Mouse (Mus musculus): ENCODE data around the gene Setd1a. TPM values are rescaled to one million over a fixed set of nuclear protein-coding genes. Genes with fewer than 3 reads are reported as not detected.

Setd1a gene
- polyA plus RNA-seq, 1 experiment, result 20.9 TPM

DNA sequence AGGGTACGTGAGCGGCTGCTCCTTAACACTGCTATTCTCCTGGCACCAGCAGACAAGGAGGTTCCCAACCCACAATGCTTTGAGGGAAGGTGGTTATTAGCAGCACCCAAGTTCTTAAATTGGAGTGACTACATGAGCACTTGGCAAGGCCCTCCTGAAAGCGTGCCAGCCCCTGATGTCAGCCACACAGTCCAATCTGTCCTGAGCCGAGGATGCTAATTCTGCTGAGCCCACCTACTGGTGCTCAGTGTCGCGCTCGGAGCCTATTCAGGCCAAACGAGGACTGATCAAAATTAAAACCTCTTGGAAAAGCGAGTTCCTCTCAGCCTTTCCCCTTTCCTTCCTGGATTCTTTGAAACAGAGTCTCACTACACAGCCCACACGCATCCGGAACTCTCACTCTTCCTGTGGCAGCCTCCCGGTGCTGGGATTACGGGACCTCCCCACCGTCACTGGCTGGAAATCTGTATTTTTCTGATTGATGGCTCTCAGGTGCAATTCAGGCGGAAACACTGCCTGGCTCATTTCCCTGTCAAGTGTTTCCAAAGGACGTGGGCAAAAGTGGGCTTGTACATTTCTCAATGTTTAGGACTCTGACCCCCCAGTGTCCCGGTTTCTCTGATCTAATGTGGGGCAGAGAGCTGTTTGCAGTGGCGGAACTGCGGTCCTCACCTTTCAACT lies 37.9 kb downstream of the Setd1a start:
- Histone ChIP-seq H3K36me3 (ENCODE audit: control insufficient read depth, insufficient read depth) (no peaks in the 10 kb centered on the region), H3K79me2 (ENCODE audit: control insufficient read depth, insufficient read depth) (no peaks in the 10 kb centered on the region), H3K27me3 (ENCODE audit: control insufficient read depth, insufficient read depth, insufficient read length) (peaks cover 4% of the 10 kb centered on the region), H3K79me3 (ENCODE audit: low read depth) (no peaks in the 10 kb centered on the region), H3K4me3 (ENCODE audit: insufficient read depth, poor library complexity, severe bottlenecking) (no peak overlapping the region), H3ac (ENCODE audit: control insufficient read depth, insufficient read length, low read depth) (no peak overlapping the region)
- no peak for TF ChIP-seq MAX (IDR thresholded peaks at IDR 0.05)
- TF ChIP-seq USF1 (IDR thresholded peaks at IDR 0.05; ENCODE audit: low read depth), result no peak
- TF ChIP-seq MYOG (IDR thresholded peaks at IDR 0.05; ENCODE audit: control insufficient read depth, extremely low read depth, insufficient read length), result no peak
- TF ChIP-seq CEBPB (IDR thresholded peaks at IDR 0.05; ENCODE audit: low read depth), result no peak
- TF ChIP-seq FOSL1 (IDR thresholded peaks at IDR 0.05; ENCODE audit: insufficient read depth, low read length, poor library complexity, severe bottlenecking), result no peak
- TF ChIP-seq CTCF (IDR thresholded peaks at IDR 0.05; ENCODE audit: control insufficient read depth, insufficient read depth, insufficient read length), result no peak
- no peak for TF ChIP-seq MYOD1 (IDR thresholded peaks at IDR 0.05; ENCODE audit: control insufficient read depth, insufficient read length, low read depth)

DNA sequence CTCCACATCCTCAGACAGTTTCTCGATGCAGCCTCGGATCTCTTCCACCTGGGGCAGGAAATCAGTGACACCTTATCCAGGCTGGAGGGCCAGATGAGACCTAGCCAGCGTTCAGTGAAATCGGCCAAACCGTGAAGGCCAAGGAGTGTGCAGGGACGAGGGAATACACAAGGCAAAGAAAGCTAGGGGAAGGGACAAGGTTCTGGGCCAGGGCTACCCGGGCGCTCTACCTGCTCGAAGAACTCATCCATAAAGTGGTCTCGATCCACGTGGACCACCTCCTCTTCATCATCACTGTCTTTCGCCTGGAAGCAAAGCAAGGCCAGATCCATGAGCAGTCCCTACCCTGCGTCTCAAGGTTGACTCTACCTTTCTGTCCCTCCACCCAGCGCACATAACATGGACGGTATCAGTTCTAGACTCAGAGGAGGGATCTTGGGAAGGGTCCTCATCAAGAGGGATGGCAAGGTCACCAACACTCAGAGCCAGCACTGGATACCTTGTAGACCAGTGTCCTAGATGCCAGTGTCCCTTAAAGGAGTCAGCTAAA lies 38.7 kb downstream of the Setd1a start:
- H3K4me3 ChIP-seq (ENCODE audit: insufficient read depth, poor library complexity, severe bottlenecking), result no peak overlapping the region
- H3K36me3 ChIP-seq (ENCODE audit: control insufficient read depth, insufficient read depth), result no peaks in the 10 kb centered on the region
- TF ChIP-seq MYOD1 (IDR thresholded peaks at IDR 0.05; ENCODE audit: control insufficient read depth, insufficient read length, low read depth) (no peak), USF1 (IDR thresholded peaks at IDR 0.05; ENCODE audit: low read depth) (no peak), FOSL1 (IDR thresholded peaks at IDR 0.05; ENCODE audit: insufficient read depth, low read length, poor library complexity, severe bottlenecking) (no peak), MYOG (IDR thresholded peaks at IDR 0.05; ENCODE audit: control insufficient read depth, extremely low read depth, insufficient read length) (no peak), MAX (IDR thresholded peaks at IDR 0.05) (no peak), CTCF (IDR thresholded peaks at IDR 0.05; ENCODE audit: control insufficient read depth, insufficient read depth, insufficient read length) (no peak), CEBPB (IDR thresholded peaks at IDR 0.05; ENCODE audit: low read depth) (no peak)
- peaks cover 4% of the 10 kb centered on the region for H3K27me3 ChIP-seq (ENCODE audit: control insufficient read depth, insufficient read depth, insufficient read length)
- no peaks in the 10 kb centered on the region for H3K79me2 ChIP-seq (ENCODE audit: control insufficient read depth, insufficient read depth)
- no peak overlapping the region for H3ac ChIP-seq (ENCODE audit: control insufficient read depth, insufficient read length, low read depth)
- no peaks in the 10 kb centered on the region for H3K79me3 ChIP-seq (ENCODE audit: low read depth)

GRCm38 (mm10) chr7:127815954-127816821 lies 39.7 kb downstream of the Setd1a start:
- Histone ChIP-seq H3K4me3 (ENCODE audit: insufficient read depth, poor library complexity, severe bottlenecking) (no peak overlapping the region), H3K27me3 (ENCODE audit: control insufficient read depth, insufficient read depth, insufficient read length) (no peaks in the 10 kb centered on the region), H3K36me3 (ENCODE audit: control insufficient read depth, insufficient read depth) (no peaks in the 10 kb centered on the region), H3K79me2 (ENCODE audit: control insufficient read depth, insufficient read depth) (no peaks in the 10 kb centered on the region), H3ac (ENCODE audit: control insufficient read depth, insufficient read length, low read depth) (no peak overlapping the region), H3K79me3 (ENCODE audit: low read depth) (no peaks in the 10 kb centered on the region)
- TF ChIP-seq MAX (IDR thresholded peaks at IDR 0.05) (no peak), CTCF (IDR thresholded peaks at IDR 0.05; ENCODE audit: control insufficient read depth, insufficient read depth, insufficient read length) (peak; percentile 42), CEBPB (IDR thresholded peaks at IDR 0.05; ENCODE audit: low read depth) (no peak)

- no peak overlapping the region for H3ac ChIP-seq (ENCODE audit: control insufficient read depth, insufficient read length, low read depth)
- H3K36me3 ChIP-seq (ENCODE audit: control insufficient read depth, insufficient read depth), result no peaks in the 10 kb centered on the region
- TF ChIP-seq MAX (IDR thresholded peaks at IDR 0.05), result no peak
- H3K79me2 ChIP-seq (ENCODE audit: control insufficient read depth, insufficient read depth), result no peaks in the 10 kb centered on the region
- H3K4me3 ChIP-seq (ENCODE audit: insufficient read depth, poor library complexity, severe bottlenecking), result no peak overlapping the region
- H3K79me3 ChIP-seq (ENCODE audit: low read depth), result no peaks in the 10 kb centered on the region
- H3K27me3 ChIP-seq (ENCODE audit: control insufficient read depth, insufficient read depth, insufficient read length), result no peaks in the 10 kb centered on the region
Observed at GRCm38 (mm10) chr7:127817053-127817452, 40.6 kb downstream of the Setd1a start.

GRCm38 (mm10) chr7:127817776-127818175 lies 41.3 kb downstream of the Setd1a start:
- Histone ChIP-seq H3K79me2 (ENCODE audit: control insufficient read depth, insufficient read depth) (no peaks in the 10 kb centered on the region), H3K79me3 (ENCODE audit: low read depth) (no peaks in the 10 kb centered on the region), H3K27me3 (ENCODE audit: control insufficient read depth, insufficient read depth, insufficient read length) (peaks cover under 1% of the 10 kb centered on the region), H3ac (ENCODE audit: control insufficient read depth, insufficient read length, low read depth) (no peak overlapping the region), H3K36me3 (ENCODE audit: control insufficient read depth, insufficient read depth) (no peaks in the 10 kb centered on the region), H3K4me3 (ENCODE audit: insufficient read depth, poor library complexity, severe bottlenecking) (no peak overlapping the region)
- no peak for TF ChIP-seq CTCF (IDR thresholded peaks at IDR 0.05; ENCODE audit: control insufficient read depth, insufficient read depth, insufficient read length)
